Mouse (Mus musculus): ENCODE measurements around the gene Mylk2. TPM values are rescaled to one million over a fixed set of nuclear protein-coding genes. Genes with fewer than 3 reads are reported as not detected.
A peak's percentile ranks its signal among the peaks of the same experiment; 100 is the strongest.

Mylk2 gene
- total and polyA plus RNA-seq, 3 experiments: 0.47 to 2.4 (median 1.3) TPM

GRCm38 (mm10) chr2:152914310-152915120 is 3.4 kb downstream of the Mylk2 start (continued):
- TF ChIP-seq JUND (conservative IDR thresholded peaks at IDR 0.05; ENCODE audit: low read depth, low read length) (no peak), ZC3H11A (IDR thresholded peaks at IDR 0.05; ENCODE audit: low read depth, low read length) (peak; percentile 65), ELF1 (IDR thresholded peaks at IDR 0.05; ENCODE audit: low read depth, low read length) (0 out of 2 replicates have a peak, but pooled peaks have one; percentile 12), MAZ (IDR thresholded peaks at IDR 0.05; ENCODE audit: low read depth, low read length) (0 out of 2 replicates have a peak, but pooled peaks have one; percentile 62), BHLHE40 (IDR thresholded peaks at IDR 0.05; ENCODE audit: low read depth, low read length) (0 out of 2 replicates have a peak, but pooled peaks have one; percentile 28), E2F4 (IDR thresholded peaks at IDR 0.05; ENCODE audit: insufficient replicate concordance, low read depth, low read length) (no peak), GABPA (IDR thresholded peaks at IDR 0.05; ENCODE audit: insufficient replicate concordance, low read depth, low read length) (no peak), NELFE (IDR thresholded peaks at IDR 0.05; ENCODE audit: low read depth, low read length) (peak; percentile 62; the same call in 1 of the 2 replicates), ZNF384 (IDR thresholded peaks at IDR 0.05; ENCODE audit: low read depth, low read length) (no peak), ZKSCAN1 (IDR thresholded peaks at IDR 0.05; ENCODE audit: borderline replicate concordance, low read depth, low read length) (no peak), MYC (IDR thresholded peaks at IDR 0.05; ENCODE audit: low read depth, low read length) (0 out of 2 replicates have a peak, but pooled peaks have one; percentile 51), IRF4 (IDR thresholded peaks at IDR 0.05; ENCODE audit: low read depth, low read length) (0 out of 2 replicates have a peak, but pooled peaks have one; percentile 21), ETS1 (conservative IDR thresholded peaks at IDR 0.05; ENCODE audit: low read depth, low read length) (0 out of 2 replicates have a peak, but pooled peaks have one; percentile 21), POLR2A (IDR thresholded peaks at IDR 0.05; ENCODE audit: low read depth, low read length) (no peak), HCFC1 (IDR thresholded peaks at IDR 0.05; ENCODE audit: low read depth, low read length) (no peak)

GRCm38 (mm10) chr2:152915453-152915852 is 4.3 kb downstream of the Mylk2 start:
- Histone ChIP-seq H3K9ac (ENCODE audit: insufficient read depth, low read depth) (no peak overlapping the region), H3K36me3 (replicated peaks in 1 of 2; ENCODE audit: control insufficient read depth in 1 of 2, insufficient read depth in 1 of 2, low read length in 1 of 2) (no peaks in the 10 kb centered on the region), H3K4me1 (ENCODE audit: control insufficient read depth in 1 of 2, insufficient read depth in 2 of 2) (peaks cover 27 to 70% of the 10 kb centered on the region in 2 experiments), H3K27ac (ENCODE audit: insufficient read depth, low read depth) (no peak overlapping the region), H3K4me2 (ENCODE audit: insufficient read depth, low read depth, poor library complexity, severe bottlenecking) (no peak overlapping the region), H3K4me3 (replicated peaks in 1 of 3; ENCODE audit: low read depth in 2 of 3, low read length in 2 of 3, poor library complexity in 1 of 3) (peak overlapping the region in 1 of 3 experiments; percentile 20), H3K9me3 (replicated peaks; ENCODE audit: low read length) (peaks cover 3% of the 10 kb centered on the region), H3K79me2 (replicated peaks; ENCODE audit: control insufficient read depth, extremely low read depth, insufficient read depth, poor library complexity, severe bottlenecking) (no peaks in the 10 kb centered on the region), H3K27me3 (replicated peaks) (peaks cover 37% of the 10 kb centered on the region)
- TF ChIP-seq ZC3H11A (IDR thresholded peaks at IDR 0.05; ENCODE audit: low read depth, low read length) (no peak), CTCF (conservative IDR thresholded peaks at IDR 0.05 in 1 of 2, IDR thresholded peaks at IDR 0.05 in 1 of 2; ENCODE audit: low read depth in 2 of 2, low read length in 2 of 2) (no peak), MEF2A (IDR thresholded peaks at IDR 0.05; ENCODE audit: borderline replicate concordance, low read depth, low read length) (no peak), ELF1 (IDR thresholded peaks at IDR 0.05; ENCODE audit: low read depth, low read length) (no peak), NELFE (IDR thresholded peaks at IDR 0.05; ENCODE audit: low read depth, low read length) (no peak), NRF1 (IDR thresholded peaks at IDR 0.05; ENCODE audit: low read depth, low read length) (no peak), E2F4 (IDR thresholded peaks at IDR 0.05; ENCODE audit: insufficient replicate concordance, low read depth, low read length) (no peak), EP300 (IDR thresholded peaks at IDR 0.05; ENCODE audit: low read length) (peak; percentile 56), CHD1 (IDR thresholded peaks at IDR 0.05; ENCODE audit: low read depth, low read length) (no peak), HCFC1 (IDR thresholded peaks at IDR 0.05; ENCODE audit: low read depth, low read length) (no peak), POLR2AphosphoS2 (IDR thresholded peaks at IDR 0.05; ENCODE audit: low read depth, low read length) (no peak), IRF4 (IDR thresholded peaks at IDR 0.05; ENCODE audit: low read depth, low read length) (no peak), MAFK (IDR thresholded peaks at IDR 0.05; ENCODE audit: insufficient replicate concordance, low read length) (no peak), MYC (IDR thresholded peaks at IDR 0.05; ENCODE audit: low read depth, low read length) (no peak), TCF12 (IDR thresholded peaks at IDR 0.05; ENCODE audit: low read depth, low read length) (peak; percentile 38; the same call in 1 of the 2 replicates)
- in situ Hi-C loops (cut with MboI; ENCODE audit: low pct_ligation_motif_present, low pct_unique_long_range_greater_than_20kb, low sequenced_read_pairs): loop anchor here (5.0 to 25.0 kb wide), 3 partner anchors 107 to 672 kb away; no protein-coding TSS in a partner anchor
- dilution Hi-C loops (cut with MboI; ENCODE audit: extremely low pct_ligation_motif_present, extremely low pct_unique_long_range_greater_than_20kb, low sequenced_read_pairs): no loop called here
- DNase-seq (ENCODE audit: extremely low read depth): no peak
